Mouse (Mus musculus): ENCODE measurements around the gene Eda.
"Not testable (repeated sequence)": the region's sequence is repeated elsewhere in the genome, so short reads cannot be mapped to it uniquely, and the experiment has no call there.

Gene Eda

GRCm38 (mm10) chrX:100401657-100402056 is 426.3 kb downstream of the Eda start:
- DNase-seq (ENCODE audit: low read depth, low spot score): no peak

- no peak for DNase-seq (ENCODE audit: low read depth, low spot score)
These were observed 433.8 kb downstream of the Eda start for GRCm38 (mm10) chrX:100409245-100409644.

- DNase-seq (ENCODE audit: low read depth, low spot score): no peak
These were observed 453.3 kb downstream of the Eda start, which contains the start of gene Otud6a for GRCm38 (mm10) chrX:100428693-100429092. Gene Otud6a, plus strand, starts transcription at chrX:100429013.

- DNase-seq (ENCODE audit: low read depth, low spot score): no peak
These were observed 456.9 kb downstream of the Eda start for GRCm38 (mm10) chrX:100432311-100432710.

GRCm38 (mm10) chrX:100442617-100443016 is 467.2 kb downstream of the Eda start, which contains the start of gene Awat2:
Gene Awat2, minus strand, starts transcription at chrX:100442717.
- not testable (repeated sequence) for DNase-seq (ENCODE audit: low read depth, low spot score)

- DNase-seq (ENCODE audit: low read depth, low spot score): no peak
These were observed 468.1 kb downstream of the Eda start for GRCm38 (mm10) chrX:100443532-100443931.

Data from embryo, embryonic 11.5 days (tissue).